In the genomic region with DNA sequence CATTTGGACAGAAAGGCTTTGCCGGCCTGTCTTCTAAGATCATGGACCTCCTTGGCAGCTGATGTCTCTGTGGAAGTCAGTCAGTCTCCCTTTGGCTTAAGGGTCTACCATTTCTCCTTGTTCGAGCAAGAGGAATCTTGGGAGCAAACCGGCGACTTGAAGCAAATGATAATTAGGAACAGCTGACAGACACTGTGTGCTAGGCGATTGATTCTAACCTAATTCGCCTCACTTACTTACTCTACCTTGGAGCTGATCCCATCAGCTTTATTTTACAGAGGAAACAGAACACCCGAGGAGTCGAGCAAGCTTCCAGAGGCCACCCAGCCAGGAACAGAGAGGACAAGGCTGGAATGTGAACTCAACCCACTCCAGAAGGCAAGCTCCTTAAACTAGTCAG, we compare ENCODE assay signal across 27 mouse cellular contexts. TPM values are rescaled to one million over a fixed set of nuclear protein-coding genes. Genes with fewer than 3 reads are reported as not detected.
DNase-seq lines count a peak whose midpoint lies in the region; ATAC-seq and TF ChIP-seq lines count a peak whose summit lies in the region.
"Had no signal": no experiment of that assay in that cellular context is flagged by ENCODE, and none has a peak within 500 bp of the region (broad histone marks: within the 10 kb centered on the region; RNA-seq: fewer than 3 reads in every experiment).

No protein-coding gene starts in this region.

- H3K4me1 ChIP-seq in heart, embryonic 16.5 days (ENCODE audit: control insufficient read depth, insufficient read depth, low read length), result peaks cover 20% of the 10 kb centered on the region
- 0 out of 2 replicates have a peak, but pooled peaks cover 1% of the 10 kb centered on the region for H3K4me1 ChIP-seq in heart, adult 2 months (ENCODE audit: control insufficient read depth, insufficient read depth, low read length)
- no peaks in the 10 kb centered on the region for H3K4me1 ChIP-seq in midbrain, embryonic 11.5 days (ENCODE audit: control insufficient read depth, insufficient read depth, low read length)
- no peaks in the 10 kb centered on the region for H3K4me1 ChIP-seq in midbrain, postnatal 0 days (ENCODE audit: insufficient read depth, low read length)
- H3K4me1 ChIP-seq in embryonic facial prominence, embryonic 11.5 days (ENCODE audit: control insufficient read depth, insufficient read depth, low read length), result no peaks in the 10 kb centered on the region
- peaks cover 13 to 20% of the 10 kb centered on the region in 2 experiments for H3K4me1 ChIP-seq in liver, embryonic 14.5 days (replicated peaks; ENCODE audit: control insufficient read depth in 2 of 2, insufficient read depth in 2 of 2, low read length in 1 of 2)
- H3K4me1 ChIP-seq: stomach, embryonic 15.5 days had no signal

- H3K4me2 ChIP-seq in heart, embryonic 16.5 days (ENCODE audit: low read depth, low read length), result no peak overlapping the region
- H3K4me2 ChIP-seq in midbrain, embryonic 11.5 days, result no peak overlapping the region
- no peak overlapping the region for H3K4me2 ChIP-seq in midbrain, postnatal 0 days (ENCODE audit: low read depth, low read length, poor library complexity, severe bottlenecking)
- H3K4me2 ChIP-seq in embryonic facial prominence, embryonic 11.5 days (ENCODE audit: low read depth, low read length), result no peak overlapping the region
- peak overlapping the region; percentile 37; the same call in 1 of the 2 replicates for H3K4me2 ChIP-seq in liver, embryonic 14.5 days (ENCODE audit: low read depth)
- H3K4me2 ChIP-seq: intestine, embryonic 15.5 days; midbrain, embryonic 15.5 days; neural tube, embryonic 13.5 days; stomach, embryonic 15.5 days had no signal

- intact Hi-C loops in heart, adult 2 months (cut with DNase I), result no loop called here

- H3K27me3 ChIP-seq in heart, embryonic 16.5 days (ENCODE audit: control insufficient read depth, insufficient read depth, low read length), result no peaks in the 10 kb centered on the region
- no peaks in the 10 kb centered on the region for H3K27me3 ChIP-seq in heart, adult 2 months (ENCODE audit: control insufficient read depth, insufficient read depth, low read length)
- peaks cover 2% of the 10 kb centered on the region; the same call in 1 of the 2 replicates for H3K27me3 ChIP-seq in midbrain, embryonic 11.5 days (ENCODE audit: control insufficient read depth, insufficient read depth, low read length)
- H3K27me3 ChIP-seq in midbrain, postnatal 0 days (ENCODE audit: insufficient read depth, low read length), result no peaks in the 10 kb centered on the region; the same call in 1 of the 2 replicates
- H3K27me3 ChIP-seq in embryonic facial prominence, embryonic 11.5 days (ENCODE audit: control insufficient read depth, insufficient read depth, low read length), result no peaks in the 10 kb centered on the region
- H3K27me3 ChIP-seq in liver, embryonic 14.5 days (ENCODE audit: control insufficient read depth, insufficient read depth, low read length), result no peaks in the 10 kb centered on the region
- H3K27me3 ChIP-seq: intestine, embryonic 15.5 days; midbrain, embryonic 15.5 days; stomach, embryonic 15.5 days had no signal

- no peak overlapping the region for H3K4me3 ChIP-seq in heart, embryonic 16.5 days (ENCODE audit: low read length)
- H3K4me3 ChIP-seq in heart, adult 2 months, result no peak overlapping the region
- no peak overlapping the region for H3K4me3 ChIP-seq in midbrain, embryonic 11.5 days (ENCODE audit: low read depth, low read length)
- H3K4me3 ChIP-seq in midbrain, postnatal 0 days (ENCODE audit: low read depth, low read length), result no peak overlapping the region
- no peak overlapping the region for H3K4me3 ChIP-seq in embryonic facial prominence, embryonic 11.5 days (ENCODE audit: low read depth, low read length)
- H3K4me3 ChIP-seq in liver, embryonic 14.5 days (ENCODE audit: insufficient read depth in 1 of 2, low read depth in 2 of 2, low read length in 2 of 2), result no peak overlapping the region
- H3K4me3 ChIP-seq: forebrain, embryonic 10.5 days; intestine, embryonic 15.5 days; midbrain, embryonic 15.5 days; myocyte; neural tube, embryonic 13.5 days; stomach, embryonic 15.5 days had no signal

- no peak for TF ChIP-seq CTCF in heart, adult 2 months (IDR thresholded peaks at IDR 0.05)
- TF ChIP-seq CTCF in midbrain, postnatal 0 days (IDR thresholded peaks at IDR 0.05), result no peak
- TF ChIP-seq CTCF in liver, embryonic 14.5 days (IDR thresholded peaks at IDR 0.05; ENCODE audit: low read depth), result no peak

- TF ChIP-seq POLR2A in heart, adult 2 months (IDR thresholded peaks at IDR 0.05; ENCODE audit: insufficient read depth, low read depth, low read length), result no peak

- no peak for DNase-seq in heart, adult 2 months
- DNase-seq in midbrain, embryonic 11.5 days (ENCODE audit: low spot score, missing footprints), result peak; percentile 47
- DNase-seq in midbrain, postnatal 0 days (ENCODE audit: low spot score), result no peak
- DNase-seq in embryonic facial prominence, embryonic 11.5 days (ENCODE audit: low spot score), result peak; percentile 57
- no peak for DNase-seq in liver, embryonic 14.5 days (ENCODE audit: low read depth in 3 of 3, low spot score in 3 of 3)
- DNase-seq in frontal cortex, adult 2 months (ENCODE audit: extremely low spot score in 1 of 2, low spot score in 1 of 2), result no peak
- DNase-seq: adrenal gland, postnatal 14 days; B cell, adult 2 months; cerebellum, adult 2 months; cerebellum, postnatal 25 days; embryo, embryonic 11 days; gastrocnemius, postnatal 36 days; kidney, adult 8-10 months; kidney, postnatal 10 days; lung, adult 2 months; retina, postnatal 1 day; thymus, adult 2 months; thymus, postnatal 4 days had no signal

- no peak overlapping the region for H3K9ac ChIP-seq in heart, embryonic 16.5 days (ENCODE audit: low read length)
- H3K9ac ChIP-seq in heart, adult 2 months (ENCODE audit: low read depth, low read length), result no peak overlapping the region
- H3K9ac ChIP-seq in midbrain, embryonic 11.5 days (ENCODE audit: low read length), result no peak overlapping the region
- no peak overlapping the region for H3K9ac ChIP-seq in midbrain, postnatal 0 days (replicated peaks; ENCODE audit: low read length, poor library complexity, severe bottlenecking)
- no peak overlapping the region for H3K9ac ChIP-seq in embryonic facial prominence, embryonic 11.5 days (replicated peaks; ENCODE audit: low read length)
- H3K9ac ChIP-seq in liver, embryonic 14.5 days (replicated peaks), result no peak overlapping the region
- H3K9ac ChIP-seq: intestine, embryonic 15.5 days; midbrain, embryonic 15.5 days; neural tube, embryonic 13.5 days; stomach, embryonic 15.5 days had no signal

- 0 out of 2 replicates have a peak overlapping the region, but pooled peaks have one; percentile 20 for H3K27ac ChIP-seq in heart, embryonic 16.5 days (ENCODE audit: low read length)
- no peak overlapping the region for H3K27ac ChIP-seq in heart, adult 2 months
- no peak overlapping the region for H3K27ac ChIP-seq in midbrain, embryonic 11.5 days (ENCODE audit: low read depth, low read length)
- H3K27ac ChIP-seq in midbrain, postnatal 0 days (ENCODE audit: low read depth, low read length), result no peak overlapping the region
- H3K27ac ChIP-seq in embryonic facial prominence, embryonic 11.5 days (replicated peaks; ENCODE audit: low read depth, low read length), result no peak overlapping the region
- no peak overlapping the region for H3K27ac ChIP-seq in liver, embryonic 14.5 days
- H3K27ac ChIP-seq: forebrain, embryonic 10.5 days; intestine, embryonic 15.5 days; midbrain, embryonic 15.5 days; neural tube, embryonic 13.5 days; stomach, embryonic 15.5 days had no signal

- no peak for TF ChIP-seq EP300 in heart, adult 2 months (IDR thresholded peaks at IDR 0.05; ENCODE audit: insufficient read depth, low read depth, low read length)
- TF ChIP-seq EP300 in liver, embryonic 14.5 days (IDR thresholded peaks at IDR 0.05; ENCODE audit: low read depth), result no peak

- 66% methylated on average over 8 of the region's 8 CpGs for WGBS in heart, embryonic 16.5 days
- 71% methylated on average over 8 of the region's 8 CpGs for WGBS in heart, adult 2 months
- WGBS in midbrain, embryonic 11.5 days, result 78% methylated on average over 8 of the region's 8 CpGs
- 72% methylated on average over 8 of the region's 8 CpGs for WGBS in midbrain, postnatal 0 days
- WGBS in embryonic facial prominence, embryonic 11.5 days, result 37% methylated on average over 8 of the region's 8 CpGs
- WGBS in liver, embryonic 14.5 days (ENCODE audit: insufficient replicate concordance), result 40% methylated on average over 8 of the region's 8 CpGs

- H3K36me3 ChIP-seq in heart, embryonic 16.5 days (ENCODE audit: control insufficient read depth, insufficient read depth), result no peaks in the 10 kb centered on the region
- H3K36me3 ChIP-seq in heart, adult 2 months (ENCODE audit: control insufficient read depth, insufficient read depth, low read length), result no peaks in the 10 kb centered on the region
- no peaks in the 10 kb centered on the region for H3K36me3 ChIP-seq in midbrain, embryonic 11.5 days (ENCODE audit: control insufficient read depth, insufficient read depth, low read length)
- no peaks in the 10 kb centered on the region for H3K36me3 ChIP-seq in midbrain, postnatal 0 days (ENCODE audit: insufficient read depth, low read length)
- H3K36me3 ChIP-seq in embryonic facial prominence, embryonic 11.5 days (replicated peaks; ENCODE audit: control insufficient read depth, insufficient read depth, low read depth, low read length), result no peaks in the 10 kb centered on the region
- H3K36me3 ChIP-seq in liver, embryonic 14.5 days (replicated peaks; ENCODE audit: control insufficient read depth, insufficient read depth, low read depth), result no peaks in the 10 kb centered on the region
- H3K36me3 ChIP-seq: forebrain, embryonic 10.5 days; intestine, embryonic 15.5 days; midbrain, embryonic 15.5 days; neural tube, embryonic 13.5 days; stomach, embryonic 15.5 days had no signal

- no peak for ATAC-seq in heart, embryonic 16.5 days (replicated peaks; ENCODE audit: extremely low read depth, insufficient read depth, low FRiP score)
- ATAC-seq in midbrain, embryonic 11.5 days (ENCODE audit: low FRiP score), result no peak
- ATAC-seq in midbrain, postnatal 0 days (ENCODE audit: low FRiP score), result no peak
- no peak for ATAC-seq in embryonic facial prominence, embryonic 11.5 days (replicated peaks; ENCODE audit: insufficient number of reproducible peaks, low FRiP score, low TSS enrichment, low read depth)
- ATAC-seq in liver, embryonic 14.5 days (ENCODE audit: insufficient read depth), result no peak
- ATAC-seq: forebrain, embryonic 16.5 days; hindbrain, embryonic 16.5 days; intestine, embryonic 15.5 days; midbrain, embryonic 15.5 days had no signal

- H3K79me2 ChIP-seq in heart, adult 2 months (replicated peaks; ENCODE audit: control insufficient read depth, insufficient read depth, low read length), result no peaks in the 10 kb centered on the region

- H3K9me3 ChIP-seq in heart, embryonic 16.5 days (replicated peaks; ENCODE audit: control insufficient read depth, low read length), result no peaks in the 10 kb centered on the region
- no peaks in the 10 kb centered on the region for H3K9me3 ChIP-seq in midbrain, embryonic 11.5 days (ENCODE audit: control insufficient read depth, low read length)
- no peaks in the 10 kb centered on the region for H3K9me3 ChIP-seq in midbrain, postnatal 0 days (ENCODE audit: low read length)
- H3K9me3 ChIP-seq in embryonic facial prominence, embryonic 11.5 days (replicated peaks; ENCODE audit: control insufficient read depth, low read length), result no peaks in the 10 kb centered on the region
- H3K9me3 ChIP-seq in liver, embryonic 14.5 days (ENCODE audit: control insufficient read depth, low read length), result no peaks in the 10 kb centered on the region
- H3K9me3 ChIP-seq: forebrain, embryonic 10.5 days; intestine, embryonic 15.5 days; midbrain, embryonic 15.5 days; neural tube, embryonic 13.5 days; stomach, embryonic 15.5 days had no signal

RNA-seq across cellular contexts. Expression of a gene that starts 11.0 kb away (rescaled TPM):
- 5.5 and 7.8 TPM in 2 replicates for polyA plus RNA-seq in heart, embryonic 16.5 days (2015; fragmentation: Nextera tagmentation; extraction: Ambion mirVana)
- 1 to 10 TPM; 3.4 to 4.2 TPM for total RNA-seq in heart, adult 2 months (2021)
- polyA plus RNA-seq in heart, adult 2 months (2012; rRNA removed), result 3.6 and 4.7 TPM in 2 replicates
- polyA plus RNA-seq in midbrain, embryonic 11.5 days (2014; fragmentation: Nextera tagmentation; extraction: Ambion mirVana), result 7.8 and 8.7 TPM in 2 replicates
- 15.9 and 18.5 TPM in 2 replicates for total RNA-seq in midbrain, postnatal 0 days (2014; rRNA removed)
- 9.7 and 10.4 TPM in 2 replicates for polyA plus RNA-seq in midbrain, postnatal 0 days (2015; fragmentation: Nextera tagmentation; extraction: Ambion mirVana)
- polyA plus RNA-seq in embryonic facial prominence, embryonic 11.5 days (2014; fragmentation: Nextera tagmentation; extraction: Ambion mirVana), result 4.2 and 4.5 TPM in 2 replicates
- 3.9 and 4.0 TPM in 2 replicates for polyA plus RNA-seq in liver, embryonic 14.5 days (2012; rRNA removed)
- polyA plus RNA-seq in liver, embryonic 14.5 days (2014; fragmentation: Nextera tagmentation; extraction: Ambion mirVana), result 4.3 and 5.7 TPM in 2 replicates
- 13.5 and 15.2 TPM in 2 replicates for polyA plus RNA-seq in frontal cortex, adult 2 months (2012; rRNA removed)

RNA-seq across cellular contexts. Expression of a gene that starts 46.5 kb away (rescaled TPM):
- 46.4 and 52.3 TPM in 2 replicates for polyA plus RNA-seq in heart, embryonic 16.5 days (2015; fragmentation: Nextera tagmentation; extraction: Ambion mirVana)
- 10 to 100 TPM; 85.9 to 93.3 TPM for total RNA-seq in heart, adult 2 months (2021)
- polyA plus RNA-seq in heart, adult 2 months (2012; rRNA removed), result 106 and 107 TPM in 2 replicates
- polyA plus RNA-seq in midbrain, embryonic 11.5 days (2014; fragmentation: Nextera tagmentation; extraction: Ambion mirVana), result 15.8 and 18.4 TPM in 2 replicates
- total RNA-seq in midbrain, postnatal 0 days (2014; rRNA removed), result 55.2 and 67.8 TPM in 2 replicates
- 44.8 and 48.5 TPM in 2 replicates for polyA plus RNA-seq in midbrain, postnatal 0 days (2015; fragmentation: Nextera tagmentation; extraction: Ambion mirVana)
- polyA plus RNA-seq in embryonic facial prominence, embryonic 11.5 days (2014; fragmentation: Nextera tagmentation; extraction: Ambion mirVana), result 17.5 and 19.8 TPM in 2 replicates
- polyA plus RNA-seq in liver, embryonic 14.5 days (2012; rRNA removed), result 7.2 and 8.6 TPM in 2 replicates
- 3.5 and 4.1 TPM in 2 replicates for polyA plus RNA-seq in liver, embryonic 14.5 days (2014; fragmentation: Nextera tagmentation; extraction: Ambion mirVana)
- 78.2 and 79.6 TPM in 2 replicates for polyA plus RNA-seq in frontal cortex, adult 2 months (2012; rRNA removed)

Comparison
In these comparisons a context has a peak if more than half of its experiments do, and no peak if none do; other contexts are left out.
1. DNase-seq: peak in midbrain, embryonic 11.5 days (single experiment) and embryonic facial prominence, embryonic 11.5 days (single experiment); none in heart, adult 2 months (0 of 2), midbrain, postnatal 0 days (single experiment), liver, embryonic 14.5 days (0 of 3) and frontal cortex, adult 2 months (0 of 2).